Mouse (Mus musculus) right cerebral cortex, adult 18-20 months (tissue): ENCODE measurements around the gene Mapk11.

Experiments used
- DNase-seq: peaks from one replicate; pipeline ENCODE4 v3.0.0; 2022; ENCODE audit warnings: mixed read lengths

The Mapk11 gene

DNA sequence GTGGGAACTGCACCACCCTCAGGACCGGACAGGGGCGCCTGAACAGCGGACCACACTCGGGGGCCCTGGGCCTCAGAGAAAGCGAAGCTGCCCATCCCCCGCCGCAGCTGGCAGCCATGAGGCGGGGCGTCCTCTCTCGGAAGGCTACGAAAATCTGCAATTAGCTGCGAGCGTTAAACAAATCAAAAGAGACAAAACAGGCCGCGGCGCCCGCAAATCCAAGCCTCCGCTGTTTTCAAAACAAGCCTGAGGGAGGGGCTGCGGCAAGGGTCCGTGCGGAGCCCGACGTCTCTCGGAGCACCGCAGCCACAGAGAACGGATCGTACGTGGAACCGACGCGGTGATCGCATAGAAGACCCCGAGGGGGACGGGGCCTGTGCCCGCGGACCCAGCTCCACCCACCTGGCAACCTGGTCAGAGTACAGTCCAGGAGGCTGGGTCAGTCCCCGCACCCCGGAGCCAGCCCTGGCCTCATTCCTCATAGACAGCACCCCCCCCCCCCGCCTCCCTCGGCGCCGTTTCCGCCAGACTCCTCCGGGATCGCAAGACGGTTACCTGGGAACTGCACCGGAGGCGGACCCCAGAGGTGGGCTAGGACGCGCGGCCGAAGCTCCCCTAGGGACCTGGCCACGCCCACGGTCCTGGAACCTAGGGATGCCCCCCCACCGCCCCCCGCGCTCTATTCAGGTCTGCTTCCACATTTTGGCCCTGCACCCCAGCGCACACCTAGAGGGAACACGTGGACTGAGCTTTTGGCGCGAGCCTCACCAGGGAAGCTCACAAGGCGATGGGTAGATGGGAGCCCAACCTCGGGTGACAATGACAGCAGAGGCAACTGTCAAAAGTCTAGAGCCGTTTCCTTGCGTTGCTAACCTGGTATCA, 23.8 kb upstream of the Mapk11 start:
- DNase-seq: no peak

DNA sequence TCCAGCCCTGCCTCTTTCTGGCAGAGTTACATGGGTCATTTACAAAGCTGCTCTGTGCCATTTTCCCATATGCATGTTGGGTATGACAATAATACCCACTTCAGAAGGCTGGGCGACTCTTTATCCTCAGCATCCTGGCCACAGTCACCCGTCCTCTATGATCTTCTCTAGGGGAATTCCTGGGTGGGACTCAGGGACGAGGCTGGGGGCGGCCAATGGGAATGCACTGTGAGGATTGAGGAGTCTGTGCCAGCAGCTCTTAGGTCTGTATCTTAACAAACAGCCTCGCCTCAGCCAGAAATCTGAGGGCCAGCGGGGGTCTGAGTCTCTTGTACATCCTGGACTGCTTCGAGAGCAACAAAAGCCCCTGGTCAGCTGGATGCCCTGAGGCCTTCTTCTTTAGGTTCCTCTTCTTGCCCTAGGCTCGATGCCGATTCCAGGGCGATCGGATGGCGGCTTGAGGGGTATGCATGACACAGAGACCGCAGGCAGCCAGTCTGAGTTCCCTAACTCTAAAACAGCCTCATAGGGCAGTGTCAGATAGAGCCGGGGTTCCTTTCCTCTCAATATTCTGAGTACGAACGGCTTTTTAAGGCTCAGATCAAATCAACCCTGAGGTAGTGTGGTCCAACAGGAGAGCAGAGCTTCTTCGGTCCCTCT, 23.0 kb upstream of the Mapk11 start:
- no peak for DNase-seq

DNA sequence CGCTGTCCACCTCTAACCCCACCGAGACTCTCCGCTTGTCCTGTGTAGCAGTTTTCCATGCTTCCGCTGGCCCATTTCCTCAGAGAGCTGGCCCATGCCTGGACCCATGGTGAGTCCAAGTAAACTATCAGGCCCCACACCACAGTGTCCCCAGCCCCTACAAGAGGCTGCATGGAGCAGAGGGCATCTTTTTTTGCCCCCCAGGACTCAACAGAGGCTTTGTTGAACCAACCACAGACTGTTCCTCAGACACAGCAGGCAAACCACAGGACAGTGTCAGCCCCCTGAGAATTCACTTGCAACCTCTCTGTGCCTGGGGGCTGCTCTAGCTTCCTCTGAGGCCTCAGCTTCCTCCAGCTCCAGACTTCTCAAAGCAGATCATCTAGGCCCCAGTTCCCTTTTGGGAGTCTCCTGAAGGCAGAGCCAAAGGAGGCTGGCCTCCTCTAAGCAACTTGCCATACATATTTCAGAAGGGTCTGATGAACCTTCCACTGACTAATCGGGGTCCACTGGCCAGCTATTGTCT, 22.2 kb upstream of the Mapk11 start:
- DNase-seq: no peak

DNA sequence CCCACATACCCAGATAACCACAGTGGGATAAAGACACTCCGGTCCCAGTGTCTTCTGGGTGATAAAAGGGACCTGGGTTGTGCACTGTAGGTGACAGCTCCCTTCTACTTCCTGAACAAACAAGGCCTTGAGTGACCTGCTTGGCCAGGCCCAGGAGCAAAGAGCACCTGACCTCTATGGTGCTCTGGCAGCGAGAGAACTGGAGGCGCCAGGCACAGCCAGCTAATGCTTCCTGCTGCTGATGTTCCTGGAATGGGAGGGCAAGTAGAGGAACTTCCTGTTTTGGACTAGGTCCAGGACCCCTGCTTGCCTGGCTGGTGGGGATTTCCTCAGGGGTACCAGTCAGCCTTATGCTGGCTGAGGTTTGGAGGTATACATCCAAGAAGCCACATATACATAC, 20.7 kb upstream of the Mapk11 start:
- no peak for DNase-seq

DNA sequence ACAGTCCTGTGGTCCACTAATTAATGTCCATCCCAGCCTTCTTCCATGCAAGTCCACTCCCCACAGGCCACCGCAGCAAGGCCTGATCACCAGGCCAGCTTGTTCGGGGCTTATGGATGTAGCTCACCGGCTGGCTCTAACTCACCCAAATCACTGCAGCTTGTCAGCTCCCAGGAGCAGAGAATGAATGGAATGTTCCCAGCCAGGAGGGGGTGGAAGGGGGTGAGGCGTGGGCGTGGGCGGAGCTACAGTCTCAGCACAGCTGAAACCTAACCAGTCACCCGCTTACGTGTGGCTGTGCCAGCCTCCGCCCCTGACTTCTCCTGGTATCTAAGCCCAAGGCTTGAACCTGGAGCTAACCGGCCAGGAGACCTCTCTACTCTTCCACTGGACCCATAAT, 20.0 kb upstream of the Mapk11 start:
- peak; percentile 89 for DNase-seq

DNA sequence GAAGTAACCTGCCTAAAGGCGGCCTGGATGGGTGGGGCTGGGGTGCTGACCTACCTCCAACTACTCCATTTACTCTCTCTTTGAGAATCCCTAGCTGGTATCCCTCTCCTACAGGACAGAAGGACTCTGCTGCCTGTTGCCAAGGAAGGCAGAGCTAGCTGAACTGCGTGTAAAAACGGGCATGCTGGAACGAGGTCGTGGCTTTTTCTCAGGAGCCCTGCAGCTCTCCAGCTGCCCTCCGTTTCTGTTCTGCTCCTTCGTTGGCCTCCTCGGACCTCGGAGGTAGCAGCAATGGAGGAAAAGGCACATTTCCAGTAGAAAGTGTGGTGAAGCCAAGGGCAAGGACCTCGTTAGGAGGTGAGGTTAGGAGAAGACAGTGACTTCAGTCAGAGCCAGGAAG, 19.5 kb upstream of the Mapk11 start:
- DNase-seq: no peak

DNA sequence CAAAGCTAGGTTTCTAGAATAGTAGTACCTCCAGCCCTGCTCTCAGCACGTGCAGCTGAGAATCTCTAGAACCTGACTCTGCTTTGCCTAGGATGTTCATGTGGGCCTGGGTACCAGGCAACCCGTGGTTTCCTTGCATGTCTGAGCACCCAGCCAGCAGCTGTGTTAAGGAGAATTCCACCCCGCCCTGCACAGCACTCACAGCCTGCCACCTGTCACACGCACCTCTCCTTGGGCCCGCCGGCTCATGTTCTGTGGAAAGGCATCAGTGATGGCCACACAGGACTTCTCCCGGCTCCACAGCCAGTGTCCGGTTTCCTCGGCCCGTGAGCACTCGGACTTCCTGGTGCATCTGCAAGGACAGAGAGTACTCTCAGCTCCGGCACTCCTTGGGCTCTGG, 16.1 kb upstream of the Mapk11 start:
- DNase-seq: no peak

DNA sequence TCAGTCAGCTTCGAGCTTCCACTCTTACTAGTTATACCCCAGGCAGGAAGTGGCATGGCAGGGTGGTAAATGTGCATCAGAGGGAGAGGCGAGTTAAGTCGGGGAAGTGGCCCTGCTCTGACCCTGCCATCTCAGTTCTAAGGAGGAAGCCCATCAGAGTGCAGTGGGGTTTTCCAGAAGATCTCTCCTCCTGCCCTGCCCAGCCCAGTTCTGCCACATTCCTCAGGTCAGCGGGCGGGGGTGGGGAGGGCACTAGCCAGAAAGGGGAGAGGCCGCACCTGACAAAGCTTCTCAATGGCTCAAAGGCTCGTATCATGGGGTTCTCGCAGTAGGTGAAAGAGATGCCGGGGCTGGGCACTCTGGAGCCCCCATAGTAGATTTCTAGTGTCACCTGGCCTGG, 12.0 kb upstream of the Mapk11 start:
- DNase-seq: no peak

DNA sequence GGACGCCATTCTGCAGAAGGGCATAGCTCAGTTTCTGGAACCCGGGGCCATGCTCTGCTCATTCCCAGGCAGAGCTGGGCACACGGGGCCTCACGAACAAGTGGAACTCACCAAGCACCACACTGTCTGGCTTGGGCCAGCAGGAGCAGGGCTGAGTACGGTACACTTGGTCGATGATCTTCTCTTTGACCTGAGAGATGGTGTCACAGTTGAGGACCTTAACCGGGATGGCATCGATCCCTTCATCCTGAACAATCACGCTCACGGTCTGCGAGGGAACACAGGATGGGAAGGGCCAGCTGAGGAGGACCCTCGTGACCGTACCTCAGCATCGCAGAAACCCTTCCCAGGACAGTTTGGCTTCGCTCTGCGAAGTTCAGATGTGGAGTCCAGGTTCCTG, 9.1 kb upstream of the Mapk11 start:
- DNase-seq: no peak

DNA sequence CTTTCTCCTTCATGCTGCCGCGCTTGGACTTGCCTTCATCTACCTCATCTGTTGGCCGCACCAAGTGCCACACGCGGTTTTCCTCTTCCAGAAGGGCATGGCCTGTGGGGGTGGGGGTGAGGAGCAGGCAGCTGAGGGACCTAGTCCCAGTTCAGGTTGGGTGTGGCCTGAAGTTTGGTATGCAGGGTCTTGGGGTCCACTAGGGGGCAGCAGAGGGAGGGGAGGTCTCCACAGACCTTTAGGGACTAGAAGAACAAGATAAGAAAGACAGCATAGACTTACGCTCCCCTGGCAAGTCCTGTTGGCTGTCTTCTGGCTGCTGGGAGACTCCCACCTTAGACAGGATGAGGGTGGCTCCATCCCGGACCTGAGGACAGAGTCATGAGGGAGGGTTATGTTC, 8.5 kb upstream of the Mapk11 start:
- no peak for DNase-seq

DNA sequence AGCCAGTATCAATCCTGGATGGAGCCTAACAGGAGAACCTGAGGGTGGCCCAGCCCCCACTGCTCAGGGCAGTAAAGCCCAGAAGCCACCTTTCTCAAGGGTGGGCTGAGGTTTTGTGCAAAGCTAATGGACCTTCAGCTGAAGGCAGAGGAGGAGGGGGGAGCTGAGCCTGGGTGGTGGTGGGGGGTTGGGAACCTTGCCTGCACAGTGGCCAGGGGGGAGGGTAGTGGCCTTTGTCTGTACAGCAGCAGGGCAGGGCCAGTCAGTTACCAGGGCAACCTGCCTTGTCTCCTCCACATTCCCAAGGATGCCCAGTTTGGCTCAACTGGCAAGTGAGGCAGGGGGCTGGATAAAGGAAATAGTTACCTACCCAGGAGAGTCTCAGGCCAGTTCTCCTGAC, 2.9 kb upstream of the Mapk11 start:
- no peak for DNase-seq

DNA sequence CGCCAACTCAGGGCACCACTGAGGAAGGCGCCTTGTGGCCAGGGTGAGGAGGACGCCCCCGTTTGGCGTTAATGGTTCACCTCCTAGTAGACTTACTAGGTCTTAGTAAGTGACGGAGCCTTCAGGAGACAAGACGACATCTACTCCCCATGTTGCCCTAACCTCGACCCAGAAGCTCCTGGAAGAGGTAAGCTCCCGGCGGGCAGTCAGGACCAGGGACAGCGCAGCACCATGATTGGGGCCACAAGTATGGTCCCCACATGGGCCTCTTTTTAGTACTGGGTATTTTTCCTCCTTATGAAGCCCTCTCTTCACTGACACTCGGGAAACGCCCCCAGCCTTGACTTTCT, 588 bp upstream of the Mapk11 start:
- DNase-seq: no peak

DNA sequence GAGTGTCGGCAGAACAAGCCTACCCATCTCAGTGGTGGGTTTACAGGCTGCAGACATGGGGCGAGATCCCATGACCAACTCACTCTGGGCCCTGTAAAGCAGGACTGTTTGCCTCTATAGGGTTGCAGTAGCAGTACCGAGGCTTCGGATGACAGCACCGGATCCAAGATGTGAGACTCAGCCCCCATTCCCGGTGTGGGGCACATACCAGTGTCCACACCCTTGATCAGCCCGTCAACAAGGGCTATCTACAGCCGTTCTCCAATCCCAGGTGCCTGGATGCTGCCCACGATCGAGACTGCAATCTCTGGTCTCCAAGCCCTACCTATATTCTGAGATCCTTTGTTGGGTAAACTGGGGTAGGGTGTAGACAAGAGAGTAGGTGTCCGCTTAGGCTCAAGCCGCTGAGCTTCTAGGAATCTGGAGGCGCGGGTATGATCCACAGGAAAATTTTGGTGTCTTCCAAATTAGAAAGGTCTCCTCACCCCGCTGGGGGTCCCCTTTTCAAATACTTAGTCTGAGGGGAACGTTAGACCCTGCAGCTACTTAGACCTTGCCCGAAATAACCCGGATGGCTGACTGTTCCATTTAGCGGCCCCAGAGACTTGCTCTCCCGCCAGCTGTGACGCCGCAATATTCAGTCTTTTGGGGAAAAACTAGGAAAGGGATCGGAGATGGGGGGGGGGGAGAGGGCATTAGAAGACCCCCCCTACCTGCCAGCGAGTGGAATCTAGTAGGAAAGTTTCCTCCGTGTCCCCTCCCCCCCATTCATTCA, 745 bp downstream of the Mapk11 start:
- no peak for DNase-seq

DNA sequence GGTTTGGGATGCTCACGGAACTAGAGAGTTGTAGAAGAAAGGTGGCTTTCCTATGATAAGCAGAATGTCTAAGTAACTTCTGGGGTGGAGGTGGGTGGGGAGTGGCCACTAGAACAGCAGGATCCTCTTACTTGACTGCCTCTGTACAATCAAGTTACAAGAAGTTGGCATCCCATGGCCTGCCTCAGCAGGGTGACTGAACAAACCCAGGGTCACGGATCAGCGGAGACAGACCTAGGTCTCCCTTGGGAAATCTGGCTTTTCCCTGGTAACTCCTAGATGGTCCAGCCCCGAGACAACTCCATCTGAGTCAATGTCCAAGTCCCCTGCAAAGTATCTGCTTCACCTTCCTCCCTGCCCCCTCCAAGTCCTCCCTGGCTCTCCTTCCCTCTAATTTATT, 1.5 kb downstream of the Mapk11 start:
- DNase-seq: no peak

DNA sequence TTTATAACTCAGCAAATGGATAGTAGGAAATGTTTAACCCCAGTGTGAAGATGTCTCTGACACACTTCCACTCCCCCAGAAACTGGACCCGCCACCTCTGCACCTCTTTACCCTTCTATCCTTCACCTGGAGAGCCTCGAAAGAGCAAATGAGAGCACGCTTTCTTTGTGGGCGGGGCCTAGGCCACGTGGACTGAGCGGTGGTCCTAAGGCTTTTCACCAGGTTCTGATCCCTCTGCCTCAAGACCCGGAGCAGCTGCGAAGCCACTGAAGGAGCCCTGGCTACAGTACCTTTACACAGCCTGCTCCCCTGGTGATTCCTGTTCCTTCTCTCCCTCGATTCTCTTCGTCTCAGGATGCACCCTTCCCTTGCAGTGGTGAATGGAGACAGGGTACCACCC, 2.0 kb downstream of the Mapk11 start:
- no peak for DNase-seq

DNA sequence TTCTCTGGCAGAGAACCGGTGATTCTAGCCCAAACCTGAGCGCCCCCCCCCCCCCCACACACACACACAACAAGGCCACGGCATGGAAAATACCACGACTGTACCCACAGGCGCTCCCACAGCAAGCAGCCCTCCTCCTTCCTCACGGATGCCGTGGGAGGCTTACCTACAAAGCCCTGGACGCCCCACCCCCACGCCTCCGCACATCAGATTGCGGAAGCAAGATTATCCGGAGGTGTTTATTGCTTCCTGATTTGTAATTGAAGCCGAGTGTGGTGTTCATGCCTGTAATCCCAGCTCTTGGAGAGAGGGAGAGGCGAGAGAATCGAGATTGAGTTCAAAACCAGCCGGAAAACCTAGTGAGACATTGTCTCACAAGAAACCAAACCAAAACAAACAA, 2.4 kb downstream of the Mapk11 start:
- DNase-seq: peak; percentile 79

DNA sequence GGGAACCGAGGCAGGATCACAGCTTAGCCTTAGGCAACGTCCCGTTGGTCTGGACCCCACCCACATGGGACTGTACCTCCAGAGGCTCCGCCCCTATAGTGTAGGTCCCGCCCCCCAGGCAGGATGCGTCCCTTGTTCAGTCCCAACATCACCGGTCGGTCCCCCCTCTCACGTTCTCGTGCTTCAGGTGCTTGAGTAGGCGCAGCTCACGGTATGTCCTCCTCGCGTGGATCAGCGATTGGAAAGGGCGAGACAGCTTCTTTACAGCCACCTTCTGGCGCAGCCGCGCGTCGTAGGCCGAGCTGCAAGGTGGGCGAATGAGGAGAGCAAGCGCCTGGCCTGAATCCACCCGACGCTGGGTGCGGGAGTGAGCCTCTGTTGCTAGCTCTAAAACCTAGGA, 2.9 kb downstream of the Mapk11 start:
- peak; percentile 86 for DNase-seq

DNA sequence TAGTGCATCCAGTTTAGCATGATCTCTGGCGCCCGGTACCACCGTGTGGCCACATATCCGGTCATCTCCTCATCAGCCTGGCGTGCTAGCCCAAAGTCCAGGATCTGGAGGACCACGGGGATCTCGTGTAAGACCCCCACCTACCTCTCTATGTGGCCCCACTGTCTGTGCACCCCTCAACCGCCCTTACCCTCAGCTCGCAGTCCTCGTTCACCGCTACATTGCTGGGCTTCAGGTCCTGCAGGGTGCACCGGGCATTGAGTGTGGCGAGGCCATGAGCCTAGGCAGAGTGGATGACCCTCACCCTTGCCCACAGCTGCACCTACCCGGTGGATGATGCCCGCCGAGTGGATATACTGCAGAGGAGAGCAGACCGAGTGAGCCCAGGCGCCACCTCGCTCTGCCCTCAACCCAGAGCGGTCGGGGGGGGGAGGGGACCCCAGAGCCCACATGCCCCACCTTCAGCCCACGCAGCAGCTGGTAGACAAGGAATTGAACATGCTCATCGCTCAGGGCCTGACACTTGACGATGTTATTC, 3.5 kb downstream of the Mapk11 start:
- DNase-seq: no peak

DNA sequence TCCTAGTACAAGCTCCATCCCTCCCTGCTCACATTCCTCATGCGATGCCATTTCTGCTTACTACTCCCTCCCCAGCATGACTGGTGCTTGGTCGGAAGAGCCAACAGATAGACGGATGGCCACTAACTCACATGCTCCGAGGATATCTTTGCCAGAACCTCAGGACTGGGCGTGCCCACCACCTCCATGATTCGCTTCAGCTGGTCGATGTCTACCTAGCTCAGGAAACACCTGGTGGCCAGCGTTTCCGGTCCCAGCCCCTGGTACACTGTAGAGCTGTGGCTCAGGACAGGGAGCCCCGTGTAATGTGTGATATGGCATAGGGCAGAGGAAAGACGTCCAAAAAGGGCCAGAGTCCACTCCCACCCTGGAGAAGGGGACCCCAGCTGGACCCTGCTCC, 4.5 kb downstream of the Mapk11 start:
- no peak for DNase-seq

DNA sequence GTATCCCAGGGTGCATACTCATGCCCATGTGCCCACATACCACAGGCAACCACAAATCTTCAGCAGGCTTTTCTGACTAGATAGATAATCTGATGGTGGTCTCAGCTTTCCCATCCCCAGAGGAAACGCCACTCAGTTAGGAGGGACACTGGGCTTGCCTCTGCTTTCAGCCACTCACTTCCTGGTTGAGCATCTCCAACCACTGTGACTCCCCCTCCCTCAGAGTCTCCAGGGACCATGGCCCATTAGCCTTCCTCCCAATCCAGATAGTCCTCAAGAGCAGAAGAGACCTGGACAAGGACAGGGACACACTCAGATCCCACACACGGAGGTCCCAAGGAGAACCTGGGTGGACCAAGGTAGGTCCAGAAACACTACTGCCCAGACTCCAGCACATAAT, 6.3 kb downstream of the Mapk11 start:
- DNase-seq: no peak

DNA sequence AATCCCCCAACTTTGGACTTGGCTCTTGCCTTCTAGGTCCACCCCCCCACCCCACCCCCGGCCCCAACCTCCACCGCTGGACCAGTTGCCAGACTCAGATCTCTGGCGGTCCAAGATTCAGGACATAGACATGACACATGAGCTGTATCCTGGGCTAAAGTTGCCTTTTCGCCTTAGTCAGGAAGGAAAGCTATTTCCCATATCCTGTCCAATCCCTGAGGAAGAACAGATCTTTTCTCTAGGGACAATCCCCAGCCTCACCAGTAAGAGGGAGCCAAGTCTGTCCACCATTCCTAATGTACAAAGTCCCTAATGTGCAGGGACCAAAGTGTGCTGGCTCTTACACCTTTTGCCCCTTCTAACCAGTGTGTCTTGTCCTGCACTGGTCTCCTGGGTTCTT, 7.5 kb downstream of the Mapk11 start:
- no peak for DNase-seq

DNA sequence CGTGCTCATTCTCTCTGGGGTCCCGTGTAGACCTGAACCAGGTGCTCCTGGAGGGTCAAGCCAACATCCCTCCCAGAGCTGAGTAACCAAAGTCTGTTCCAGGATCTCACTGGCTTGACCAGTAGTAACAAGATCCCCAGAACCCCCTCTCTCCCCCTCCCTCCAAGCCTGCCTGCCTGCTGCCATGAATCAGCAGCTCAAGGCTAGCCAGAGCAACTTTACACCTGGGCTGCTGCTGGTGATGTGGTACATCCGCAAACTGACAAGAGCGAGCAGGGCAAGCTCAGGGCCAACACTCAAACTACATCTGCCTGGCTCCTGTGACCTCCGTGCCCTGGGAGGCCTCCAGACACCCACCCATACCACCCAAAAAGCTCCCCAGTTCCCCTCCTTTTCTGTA, 8.0 kb downstream of the Mapk11 start:
- DNase-seq: no peak

DNA sequence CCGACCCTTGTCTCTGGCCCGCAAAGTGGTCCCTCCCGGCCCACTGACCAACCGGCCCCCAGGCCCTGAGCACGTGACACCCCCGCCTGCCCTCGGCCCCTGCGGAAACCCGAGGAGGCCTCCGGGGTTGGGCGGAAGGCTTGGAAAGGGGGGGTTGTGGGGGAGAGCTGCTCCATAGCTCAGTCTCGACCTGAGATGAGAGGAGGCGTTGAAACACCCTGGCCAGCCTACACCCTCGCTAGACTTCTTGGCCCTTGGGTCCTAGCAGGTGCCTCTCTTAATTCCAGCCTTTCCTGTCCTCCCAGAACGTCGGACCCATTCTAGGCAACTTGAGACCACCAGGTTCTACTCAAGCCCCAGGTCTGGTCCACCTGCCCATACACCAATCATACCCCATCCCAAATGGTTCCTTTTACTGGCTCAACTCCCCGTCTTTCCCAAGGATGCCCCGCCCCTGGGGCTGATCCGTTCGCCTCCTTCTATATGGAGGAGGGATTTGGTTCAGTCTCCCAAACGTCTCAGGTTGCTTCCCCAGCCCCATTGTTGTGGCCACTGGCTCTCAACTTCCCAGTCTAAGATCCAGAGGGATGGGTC, 8.7 kb downstream of the Mapk11 start, which contains the start of gene Mapk12:
Mapk12 (minus strand) TSS at position 45 of the 594 bp plus-strand sequence.
- no peak for DNase-seq
